Mouse (Mus musculus): ENCODE measurements at regions not wholly inside any gene's neighbourhood (a gene's known extent, or its start where the extent isn't known, plus 50 kb on each side); places are given as distances from the start of the nearest gene placed in this dataset.

DNA sequence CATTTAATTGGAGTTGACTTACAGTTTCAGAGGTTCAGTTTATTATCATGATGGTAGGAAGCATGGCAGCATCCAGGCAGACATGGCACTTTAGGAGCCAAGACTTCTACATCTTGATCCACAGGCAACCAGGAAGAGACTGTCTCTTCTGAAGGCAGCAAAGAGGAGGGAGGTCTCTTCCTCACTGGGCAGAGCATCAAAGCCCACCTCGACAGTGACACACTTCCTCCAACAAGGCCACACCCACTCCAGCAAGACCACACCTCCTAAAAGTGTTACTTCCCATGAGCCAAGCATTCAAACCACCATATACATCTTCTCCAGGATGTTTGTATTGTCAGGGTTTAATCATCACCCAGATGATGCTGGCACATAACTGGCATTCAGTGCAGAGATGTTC is 141.5 kb downstream of the Zfp706 start:
- Histone ChIP-seq H3K36me3 (no peaks in the 10 kb centered on the region), H3K9ac (no peak overlapping the region), H3K9me3 (no peaks in the 10 kb centered on the region; the same call in 1 of the 2 replicates), H3K27ac (no peak overlapping the region), H3K4me3 (no peak overlapping the region), H3K4me2 (no peak overlapping the region), H3K27me3 (no peaks in the 10 kb centered on the region), H3K4me1 (replicated peaks) (no peaks in the 10 kb centered on the region)
- ATAC-seq (ENCODE audit: low FRiP score) = no peak
- 73% methylated on average over 1 of the region's 1 CpGs for WGBS

GRCm38 (mm10) chr15:36865332-36865731 is 142.2 kb downstream of the Zfp706 start:
- no peak for ATAC-seq (ENCODE audit: low FRiP score)
- no peaks in the 10 kb centered on the region; the same call in 1 of the 2 replicates for H3K9me3 ChIP-seq
- no peak overlapping the region for H3K27ac ChIP-seq
- no peak overlapping the region for H3K9ac ChIP-seq
- H3K4me2 ChIP-seq = no peak overlapping the region
- H3K27me3 ChIP-seq = no peaks in the 10 kb centered on the region
- H3K4me3 ChIP-seq = no peak overlapping the region
- no peaks in the 10 kb centered on the region for H3K4me1 ChIP-seq (replicated peaks)
- no peaks in the 10 kb centered on the region for H3K36me3 ChIP-seq
- WGBS = 83% methylated on average over 3 of the region's 3 CpGs

GRCm38 (mm10) chr15:36864046-36864445 is 143.5 kb downstream of the Zfp706 start:
- ATAC-seq (ENCODE audit: low FRiP score) = no peak
- Histone ChIP-seq H3K4me1 (replicated peaks) (no peaks in the 10 kb centered on the region), H3K9me3 (no peaks in the 10 kb centered on the region; the same call in 1 of the 2 replicates), H3K4me3 (no peak overlapping the region), H3K4me2 (no peak overlapping the region), H3K27ac (no peak overlapping the region), H3K9ac (no peak overlapping the region), H3K27me3 (no peaks in the 10 kb centered on the region), H3K36me3 (no peaks in the 10 kb centered on the region)
- 72% methylated on average over 2 of the region's 2 CpGs for WGBS

GRCm38 (mm10) chr15:36858711-36859110 is 148.9 kb downstream of the Zfp706 start:
- WGBS = 84% methylated on average over 4 of the region's 4 CpGs
- Histone ChIP-seq H3K27me3 (no peaks in the 10 kb centered on the region), H3K9ac (no peak overlapping the region), H3K9me3 (no peaks in the 10 kb centered on the region; the same call in 1 of the 2 replicates), H3K27ac (no peak overlapping the region), H3K4me1 (replicated peaks) (no peaks in the 10 kb centered on the region), H3K36me3 (no peaks in the 10 kb centered on the region), H3K4me3 (no peak overlapping the region), H3K4me2 (no peak overlapping the region)
- no peak for ATAC-seq (ENCODE audit: low FRiP score)

- no peak overlapping the region for H3K9ac ChIP-seq
- H3K36me3 ChIP-seq = no peaks in the 10 kb centered on the region
- no peak overlapping the region for H3K4me2 ChIP-seq
- H3K4me3 ChIP-seq = no peak overlapping the region
- 83% methylated on average over 1 of the region's 1 CpGs for WGBS
- no peak for ATAC-seq (ENCODE audit: low FRiP score)
- no peak overlapping the region for H3K27ac ChIP-seq
- no peaks in the 10 kb centered on the region for H3K9me3 ChIP-seq
- no peaks in the 10 kb centered on the region for H3K4me1 ChIP-seq (replicated peaks)
- no peaks in the 10 kb centered on the region for H3K27me3 ChIP-seq
These were observed 150.0 kb downstream of the Zfp706 start for GRCm38 (mm10) chr15:36857622-36858021.

DNA sequence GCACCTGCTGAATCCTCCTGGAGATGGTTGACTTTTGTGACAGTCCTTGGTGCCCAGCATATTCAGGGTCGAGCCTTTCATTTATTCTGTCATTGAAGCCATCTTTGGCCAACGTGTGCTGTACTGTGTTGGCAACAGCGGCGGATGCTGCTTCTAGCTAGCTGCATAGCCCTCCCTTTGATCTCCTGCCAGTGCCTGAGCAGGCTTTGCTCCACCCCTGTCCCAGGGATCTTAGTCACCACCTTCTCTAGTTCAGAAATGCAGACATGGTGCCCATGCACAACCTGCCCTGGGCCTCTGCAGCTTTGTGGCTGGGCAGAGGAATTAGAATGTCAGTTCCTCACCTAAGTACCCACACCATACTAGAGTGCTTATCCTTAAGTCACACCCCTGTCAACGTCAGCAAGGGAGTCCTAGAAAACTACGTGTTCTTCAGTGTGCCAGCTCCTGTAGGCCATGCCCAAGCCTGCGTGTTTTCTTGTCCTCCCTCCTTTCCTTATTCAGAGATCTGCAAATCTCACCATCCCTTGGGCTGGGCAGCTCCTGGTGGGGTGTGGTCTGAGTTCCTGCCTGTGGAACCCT is 151.9 kb downstream of the Zfp706 start:
- Histone ChIP-seq H3K4me2 (no peak overlapping the region), H3K9ac (no peak overlapping the region), H3K27me3 (no peaks in the 10 kb centered on the region), H3K27ac (no peak overlapping the region), H3K9me3 (no peaks in the 10 kb centered on the region), H3K36me3 (no peaks in the 10 kb centered on the region), H3K4me1 (replicated peaks) (no peaks in the 10 kb centered on the region), H3K4me3 (no peak overlapping the region)
- no peak for ATAC-seq (ENCODE audit: low FRiP score)
- WGBS = 76% methylated on average over 7 of the region's 7 CpGs

DNA sequence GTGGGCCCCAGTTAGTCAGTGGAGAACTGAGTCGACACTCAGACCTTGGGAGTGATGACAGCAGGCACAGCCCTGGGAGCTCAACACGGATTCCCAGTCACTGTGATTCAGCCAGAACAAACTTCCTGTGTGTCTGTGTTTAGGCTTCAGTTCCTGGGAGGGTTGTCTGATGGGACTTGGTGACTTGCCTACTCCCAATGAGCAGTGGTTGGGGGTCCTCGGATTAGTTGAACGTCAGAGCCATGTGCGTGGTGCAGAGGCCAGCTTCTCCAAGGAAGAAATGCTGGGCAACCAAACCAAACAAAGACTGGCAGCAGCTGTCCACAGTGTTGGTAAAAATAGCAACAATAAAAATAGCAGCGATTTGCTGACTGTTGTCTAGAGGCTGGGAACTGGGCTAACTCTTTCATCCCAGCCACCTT is 152.7 kb downstream of the Zfp706 start:
- H3K27me3 ChIP-seq = no peaks in the 10 kb centered on the region
- no peaks in the 10 kb centered on the region for H3K4me1 ChIP-seq (replicated peaks)
- ATAC-seq (ENCODE audit: low FRiP score) = no peak
- H3K9me3 ChIP-seq = no peaks in the 10 kb centered on the region
- WGBS = 68% methylated on average over 6 of the region's 6 CpGs
- H3K9ac ChIP-seq = no peak overlapping the region
- no peaks in the 10 kb centered on the region for H3K36me3 ChIP-seq
- H3K27ac ChIP-seq = no peak overlapping the region
- H3K4me2 ChIP-seq = no peak overlapping the region
- H3K4me3 ChIP-seq = no peak overlapping the region

- no peaks in the 10 kb centered on the region for H3K9me3 ChIP-seq
- no peaks in the 10 kb centered on the region for H3K36me3 ChIP-seq
- 76% methylated on average over 6 of the region's 6 CpGs for WGBS
- H3K4me3 ChIP-seq = no peak overlapping the region
- no peaks in the 10 kb centered on the region for H3K4me1 ChIP-seq (replicated peaks)
- no peak overlapping the region for H3K9ac ChIP-seq
- H3K4me2 ChIP-seq = no peak overlapping the region
- no peak overlapping the region for H3K27ac ChIP-seq
- ATAC-seq (ENCODE audit: low FRiP score) = no peak
- H3K27me3 ChIP-seq = no peaks in the 10 kb centered on the region
These were observed 155.2 kb downstream of the Zfp706 start for GRCm38 (mm10) chr15:36852229-36852821.

DNA sequence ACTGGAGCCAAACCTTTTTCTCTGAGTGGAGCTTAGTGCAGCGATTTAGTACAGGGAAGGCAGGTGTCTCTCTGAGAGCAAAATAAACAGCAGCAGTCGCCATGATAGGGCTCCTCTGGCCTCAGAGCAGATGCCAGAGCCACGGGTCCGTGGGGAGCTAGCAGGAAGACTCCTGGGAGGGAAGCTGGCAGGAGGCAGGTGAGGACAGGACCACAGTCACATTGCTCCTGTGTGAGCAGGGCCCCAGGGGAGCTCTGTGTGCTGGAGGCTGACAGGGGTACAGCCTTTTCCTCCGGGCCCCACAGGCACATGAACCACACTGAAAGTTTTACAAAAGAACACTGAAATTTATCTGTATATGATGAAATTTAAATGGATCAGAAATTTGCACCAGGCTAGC is 159.3 kb downstream of the Zfp706 start:
- Histone ChIP-seq H3K9me3 (no peaks in the 10 kb centered on the region), H3K4me3 (no peak overlapping the region), H3K27me3 (no peaks in the 10 kb centered on the region), H3K36me3 (no peaks in the 10 kb centered on the region), H3K27ac (no peak overlapping the region), H3K9ac (no peak overlapping the region), H3K4me1 (replicated peaks) (no peaks in the 10 kb centered on the region; the same call in none of the 2 replicates), H3K4me2 (no peak overlapping the region)
- no peak for ATAC-seq (ENCODE audit: low FRiP score)
- WGBS = 62% methylated on average over 5 of the region's 5 CpGs

DNA sequence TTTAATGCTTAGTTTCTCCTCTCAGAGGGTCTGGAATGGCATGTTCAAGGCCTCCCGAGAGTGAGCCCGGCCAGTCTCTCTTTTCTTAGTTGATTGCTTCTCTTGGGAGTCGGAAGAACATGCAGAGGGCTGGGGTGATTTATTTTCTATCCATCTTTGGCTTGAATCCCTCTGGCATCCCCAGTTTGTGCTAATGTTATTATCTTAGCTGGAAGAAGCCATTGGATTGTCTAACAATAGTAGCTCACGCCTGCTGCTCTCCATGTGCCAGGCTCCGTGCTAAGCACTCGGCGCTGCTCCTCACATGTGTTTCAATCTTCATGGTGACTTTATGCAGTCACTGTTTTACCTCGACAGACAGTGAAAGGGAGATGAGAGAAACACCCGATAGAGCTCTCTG is 160.8 kb downstream of the Zfp706 start:
- Histone ChIP-seq H3K9ac (no peak overlapping the region), H3K4me1 (replicated peaks) (no peaks in the 10 kb centered on the region; the same call in none of the 2 replicates), H3K4me2 (no peak overlapping the region), H3K27ac (no peak overlapping the region), H3K9me3 (no peaks in the 10 kb centered on the region), H3K27me3 (no peaks in the 10 kb centered on the region), H3K36me3 (no peaks in the 10 kb centered on the region), H3K4me3 (no peak overlapping the region)
- 60% methylated on average over 9 of the region's 9 CpGs for whole genome bisulfite sequencing
- no peak for ATAC-seq (ENCODE audit: low FRiP score)

Data from hindbrain, embryonic 13.5 days (tissue).